ENCODE assay signal across 8 mouse cellular contexts in genomic region chr7:116503879-116504817, GRCm38 (mm10). TPM values are rescaled to one million over a fixed set of nuclear protein-coding genes. Genes with fewer than 3 reads are reported as not detected.
DNase-seq lines count a peak whose midpoint lies in the region; ATAC-seq lines count a peak whose summit lies in the region.

Gene Nucb2, plus strand, starts transcription at chr7:116504369.

- peak within 1 kb of the TSS; percentile 75 for H3K4me3 ChIP-seq in hindbrain, embryonic 16.5 days (ENCODE audit: low read length)
- H3K4me3 ChIP-seq in macrophage (ENCODE audit: inconsistent target) = peak within 1 kb of the TSS; percentile 76

- H3K9me3 ChIP-seq in hindbrain, embryonic 16.5 days (ENCODE audit: control insufficient read depth, low read length) = no peaks in the 10 kb centered on the region

- peak within 1 kb of the TSS; percentile 85 for H3K27ac ChIP-seq in hindbrain, embryonic 16.5 days (ENCODE audit: low read depth, low read length)
- H3K27ac ChIP-seq in macrophage = peak within 1 kb of the TSS; percentile 39

- peaks cover 16% of the 10 kb centered on the region; the same call in 1 of the 2 replicates for H3K79me2 ChIP-seq in macrophage (ENCODE audit: inconsistent target)

- H3K27me3 ChIP-seq in hindbrain, embryonic 16.5 days (replicated peaks; ENCODE audit: control insufficient read depth, insufficient read depth, low read length) = no peaks in the 10 kb centered on the region

- under 1% methylated on average over 51 of the region's 51 CpGs for WGBS in hindbrain, embryonic 16.5 days
- WGBS in macrophage (ENCODE audit: missing documents) = 2% methylated on average over 51 of the region's 51 CpGs

- ATAC-seq in hindbrain, embryonic 16.5 days = peak; percentile 100

- H3K9ac ChIP-seq in hindbrain, embryonic 16.5 days (ENCODE audit: low read depth, low read length) = peak within 1 kb of the TSS; percentile 87

- peak within 1 kb of the TSS; percentile 65 for H3K4me2 ChIP-seq in hindbrain, embryonic 16.5 days (ENCODE audit: low read length)

- H3K36me3 ChIP-seq in hindbrain, embryonic 16.5 days (ENCODE audit: control insufficient read depth, insufficient read depth, low read length) = no peaks in the 10 kb centered on the region
- no peaks in the 10 kb centered on the region for H3K36me3 ChIP-seq in macrophage (ENCODE audit: inconsistent target)

- peaks cover 11% of the 10 kb centered on the region; the same call in 1 of the 2 replicates for H3K4me1 ChIP-seq in hindbrain, embryonic 16.5 days (ENCODE audit: control insufficient read depth, insufficient read depth, low read depth, low read length)

- DNase-seq in WW6 (ENCODE audit: low read depth, low spot score) = peak; percentile 94
- peak; percentile 92 to 97 for DNase-seq in cerebellum, postnatal 4 days (ENCODE audit: low spot score in 2 of 2)
- DNase-seq in gastrocnemius, adult 18-20 months (ENCODE audit: low spot score) = peak; percentile 98
- DNase-seq in left cerebral cortex, adult 18-20 months (ENCODE audit: low spot score in 2 of 2) = peak; percentile 99
- peak; percentile 99 for DNase-seq in right cerebral cortex, adult 18-20 months
- DNase-seq in urinary bladder, postnatal 10 days (ENCODE audit: low spot score) = peak; percentile 97

RNA-seq across cellular contexts. Expression of gene Nucb2, which starts in this region (rescaled TPM):
- total RNA-seq in gastrocnemius, adult 18-20 months (2021) = 1 to 10 TPM; 3.0 to 4.5 TPM
- polyA plus RNA-seq in hindbrain, embryonic 16.5 days (2015; fragmentation: Nextera tagmentation; extraction: Ambion mirVana) = 29.2 and 30.7 TPM in 2 replicates
- 10 to 100 TPM; 17.3 to 23.8 TPM for total RNA-seq in left cerebral cortex, adult 18-20 months (2021)
- total RNA-seq in macrophage (2018; cell fraction: chromatin; rRNA removed) = 10 to 100 TPM in 18 of 26 experiments, 1 to 10 TPM in 8; 1.5 to 29.3 (median 14.1) TPM
- total RNA-seq in macrophage (2018; cell fraction: cytosol; rRNA removed) = 10 to 100 TPM; 23.6 to 41.0 (median 33.7) TPM
- total RNA-seq in macrophage (2018; cell fraction: nucleus; rRNA removed) = 10 to 100 TPM in 25 of 26 experiments, 1 to 10 TPM in 1; 9.0 to 48.3 (median 27.3) TPM
- polyA plus RNA-seq in macrophage (2018) = 42.3 to 121 TPM (median 46.5 TPM) in 3 replicates

Comparison
In these comparisons a context has a peak if more than half of its experiments do, and no peak if none do; other contexts are left out.
1. Peak in every context shown above with its lines: DNase-seq, ATAC-seq, H3K4me3 ChIP-seq and H3K27ac ChIP-seq.